Mouse (Mus musculus) Patski (cell line): ENCODE data around the gene Bcl2l11. TPM values are rescaled to one million over a fixed set of nuclear protein-coding genes. Genes with fewer than 3 reads are reported as not detected.

Source experiments
- ATAC-seq: fragments of 100-300 bp; one replicate; pipeline ENCODE4 v1.8.0; 2021
- CTCF ChIA-PET: fragments of 350-600 bp; sonication (Branson Sonifier 250); formaldehyde crosslinking; loops from one replicate; lab custom pipeline; 2022; ENCODE audit warnings: inconsistent platforms; lab: Charles Lee
- POLR2A ChIA-PET: fragments of 350-600 bp; sonication (Branson Sonifier 250); formaldehyde crosslinking; loops from one replicate; lab custom pipeline; 2022; ENCODE audit warnings: antibody characterized with exemption, inconsistent platforms; lab: Charles Lee
- DNase-seq: peaks from one replicate; pipeline ENCODE4 v3.0.0-alpha.2; 2011; ENCODE audit warnings: low read depth, low spot score
- H3K27me3 ChIP-seq: fragments of 371-371 bp; one replicate; pipeline ENCODE4 v1.5.1; 2021
- CTCF ChIP-seq: fragments of 100-300 bp; IDR thresholded peaks from one replicate; pipeline ENCODE4 v1.5.1; 2021
- in situ Hi-C: fragments of 300-500 bp; cut with MboI; formaldehyde crosslinking; loops from 3 replicates; pipeline ENCODE4 v1.11.1; 2018; ENCODE audit warnings: low pct_unique_long_range_greater_than_20kb, mixed read lengths
- polyA plus RNA-seq: library from polyadenylated mRNA; unstranded; gene quantifications from one replicate; pipeline ENCODE4 v1.2.3, GENCODE M21; 2021

Bcl2l11 gene
- polyA plus RNA-seq, 1 experiment from 2014 or later, result 16.3 TPM

GRCm38 (mm10) chr2:128111537-128111936 is 14.3 kb upstream of the Bcl2l11 start:
- in situ Hi-C loops, result loop anchor here (25.0 kb wide), 1 partner anchor 224 kb away; no protein-coding TSS in a partner anchor
- no peak for DNase-seq
- no peak for TF ChIP-seq CTCF
- ChIA-PET CTCF (no interaction called here), POLR2A (no interaction called here)
- peaks cover 5% of the 10 kb centered on the region for H3K27me3 ChIP-seq
- no peak for ATAC-seq

DNA sequence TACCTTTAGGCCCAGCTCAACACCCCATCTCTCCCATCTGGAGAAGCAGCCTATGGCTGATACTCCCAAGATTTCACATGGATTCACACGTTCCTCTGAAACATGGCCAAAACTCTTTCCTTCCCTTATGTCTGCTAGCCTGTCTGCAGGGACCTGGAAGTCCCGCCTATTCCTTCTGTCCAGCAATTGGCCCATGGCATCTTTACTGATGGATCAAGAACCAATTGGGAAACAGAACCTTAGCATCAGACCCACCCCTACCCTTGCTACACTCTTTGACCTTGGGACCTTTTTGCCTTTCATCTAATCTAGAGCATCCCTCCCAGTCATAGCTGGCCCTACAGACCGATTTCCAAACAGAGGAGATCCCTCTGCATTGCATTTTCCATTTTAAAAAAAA is 11.2 kb upstream of the Bcl2l11 start:
- in situ Hi-C loops, result loop anchor here (25.0 kb wide), 1 partner anchor 227 kb away; no protein-coding TSS in a partner anchor
- no peak for TF ChIP-seq CTCF
- H3K27me3 ChIP-seq, result peaks cover 9% of the 10 kb centered on the region
- no peak for ATAC-seq
- POLR2A ChIA-PET, result no interaction called here
- CTCF ChIA-PET, result no interaction called here
- DNase-seq, result no peak

DNA sequence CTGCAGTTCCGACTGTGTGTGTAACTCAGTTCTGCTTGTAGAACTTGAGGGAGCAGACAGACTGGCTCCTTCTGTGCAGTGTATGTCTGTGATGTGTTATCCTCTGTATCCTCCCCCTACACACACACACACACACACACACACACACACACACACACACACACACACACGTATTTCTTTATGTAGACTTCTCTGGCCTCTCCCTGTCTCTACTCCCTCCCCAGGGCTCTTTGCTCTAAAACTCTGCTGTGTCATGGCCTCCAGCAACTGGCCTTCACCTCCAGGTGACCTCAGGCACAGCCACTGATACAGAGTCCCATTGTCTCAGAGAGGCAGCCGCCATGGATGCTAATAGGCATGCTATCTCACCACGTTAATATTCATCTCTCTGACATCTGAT is 10.3 kb upstream of the Bcl2l11 start:
- POLR2A ChIA-PET, result no interaction called here
- no peak for TF ChIP-seq CTCF

GRCm38 (mm10) chr2:128117605-128118004 is 8.2 kb upstream of the Bcl2l11 start:
- no peak for ATAC-seq
- DNase-seq, result no peak
- POLR2A ChIA-PET, result no interaction called here
- in situ Hi-C loops, result loop anchor here (25.0 kb wide), 1 partner anchor 230 kb away; no protein-coding TSS in a partner anchor
- H3K27me3 ChIP-seq, result peaks cover 9% of the 10 kb centered on the region
- TF ChIP-seq CTCF, result no peak
- CTCF ChIA-PET, result no interaction called here

More for the DNA sequence above, 10.3 kb upstream of the Bcl2l11 start:
- no peak for DNase-seq
- in situ Hi-C loops, result loop anchor here (25.0 kb wide), 1 partner anchor 228 kb away; no protein-coding TSS in a partner anchor
- no peak for ATAC-seq
- CTCF ChIA-PET, result no interaction called here
- peaks cover 9% of the 10 kb centered on the region for H3K27me3 ChIP-seq

DNA sequence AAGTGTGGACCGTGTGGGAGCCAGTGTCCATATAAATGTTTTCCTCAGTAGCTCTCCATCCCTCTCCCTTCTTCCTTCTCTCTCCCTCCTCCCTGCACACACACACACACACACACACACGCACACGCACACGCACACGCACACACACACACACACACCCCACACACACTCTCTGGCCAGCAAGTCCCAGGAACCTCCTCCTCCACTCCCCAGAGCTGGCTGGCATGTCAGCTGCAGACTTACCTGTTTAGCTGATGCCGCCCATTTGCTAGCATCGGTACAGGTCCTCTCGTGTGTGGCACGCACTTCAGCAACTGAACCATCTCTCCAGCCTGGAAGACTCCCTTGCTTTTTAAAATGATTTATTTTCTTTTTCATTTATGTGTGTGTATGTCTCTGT is 6.9 kb upstream of the Bcl2l11 start:
- ATAC-seq (no peak), DNase-seq (no peak)
- in situ Hi-C loops, result loop anchor here (25.0 kb wide), 1 partner anchor 232 kb away; no protein-coding TSS in a partner anchor
- ChIA-PET POLR2A (no interaction called here), CTCF (no interaction called here)
- H3K27me3 ChIP-seq, result peaks cover 7% of the 10 kb centered on the region
- no peak for TF ChIP-seq CTCF

DNA sequence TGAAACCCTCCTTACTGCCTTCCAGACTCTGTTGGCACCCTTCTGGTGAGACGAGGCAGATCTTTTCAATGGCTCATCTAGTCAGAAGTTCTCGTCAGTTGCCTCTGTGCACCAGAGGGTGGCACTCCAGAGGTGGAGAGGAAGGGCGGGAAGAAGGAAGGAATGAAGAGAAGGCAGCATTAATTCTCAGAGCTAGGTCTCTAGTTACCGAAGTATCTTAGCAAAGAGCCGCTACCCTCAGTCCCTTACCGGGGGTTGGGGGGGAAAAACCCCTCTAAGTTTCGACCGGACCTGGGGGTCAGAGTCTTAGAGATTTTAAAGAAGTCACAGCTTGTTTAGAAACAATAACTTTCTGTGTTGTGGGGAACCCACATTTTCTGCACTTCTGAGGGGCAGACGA is 3.3 kb upstream of the Bcl2l11 start:
- no peak for TF ChIP-seq CTCF
- no peak for DNase-seq
- H3K27me3 ChIP-seq, result no peaks in the 10 kb centered on the region
- ChIA-PET POLR2A (interaction anchor here (0.6 to 0.8 kb wide), 3 partner anchors 18 to 257 kb away, joined by 3 read pairs; no protein-coding TSS in a partner anchor), CTCF (interaction anchor here (0.8 to 3.5 kb wide), 15 partner anchors 12 to 451 kb away, joined by 3 to 8 read pairs (median 4); no protein-coding TSS in a partner anchor)
- in situ Hi-C loops, result loop anchor here (5.0 to 25.0 kb wide), 3 partner anchors 235 to 450 kb away; no protein-coding TSS in a partner anchor
- no peak for ATAC-seq

DNA sequence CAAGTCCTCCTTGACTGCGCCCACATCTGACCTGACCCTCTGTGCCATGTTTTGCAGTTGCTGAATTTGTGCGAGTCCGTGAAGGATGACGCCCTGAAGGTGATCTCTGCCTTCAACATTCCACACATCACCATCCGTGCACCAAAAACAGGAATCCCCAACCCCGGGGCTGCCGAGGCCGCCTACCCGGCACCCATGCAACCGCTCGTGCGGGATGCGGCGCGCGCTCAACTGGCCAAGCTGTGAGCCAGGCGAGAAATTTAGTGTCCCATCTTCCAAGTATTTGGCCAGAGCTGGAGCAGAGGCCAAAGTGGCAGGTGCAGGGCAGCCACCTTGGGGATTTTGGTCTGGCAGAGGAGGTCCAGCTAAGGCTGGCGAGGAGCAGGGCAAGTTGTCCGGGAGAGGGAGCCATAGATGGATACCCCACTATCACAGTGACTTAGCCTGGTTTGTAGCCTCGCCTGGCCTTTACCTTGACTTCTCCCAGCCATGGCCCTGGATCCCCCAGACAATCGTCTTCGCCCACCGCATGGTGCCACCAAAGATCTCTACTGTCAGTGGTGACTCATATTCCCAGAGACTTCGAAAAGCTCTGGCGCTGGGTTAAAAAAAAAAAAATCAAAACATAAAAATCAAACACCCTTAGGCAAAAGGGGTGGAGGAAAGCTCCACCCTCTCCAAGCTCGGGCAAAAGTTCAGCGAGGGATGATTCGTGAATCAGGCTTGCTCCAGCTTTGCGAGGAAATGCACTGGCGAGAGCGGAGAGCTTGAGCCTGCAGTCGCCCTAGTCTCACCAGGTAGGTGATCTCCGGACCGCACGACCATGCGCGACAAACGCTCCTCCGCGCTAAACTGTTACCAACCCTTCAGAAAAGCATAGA is 2.7 kb upstream of the Bcl2l11 start:
- H3K27me3 ChIP-seq, result no peaks in the 10 kb centered on the region
- no peak for TF ChIP-seq CTCF
- POLR2A ChIA-PET, result interaction anchor here (0.6 to 1.0 kb wide), 4 partner anchors 170 to 271 kb away, joined by 3 read pairs; no protein-coding TSS in a partner anchor
- CTCF ChIA-PET, result interaction anchor here (0.6 to 3.5 kb wide), 21 partner anchors 16 to 450 kb away, joined by 3 to 8 read pairs (median 4); no protein-coding TSS in a partner anchor
- in situ Hi-C loops, result loop anchor here (5.0 to 25.0 kb wide), 3 partner anchors 236 to 449 kb away; no protein-coding TSS in a partner anchor
- ATAC-seq (no peak), DNase-seq (no peak)

DNA sequence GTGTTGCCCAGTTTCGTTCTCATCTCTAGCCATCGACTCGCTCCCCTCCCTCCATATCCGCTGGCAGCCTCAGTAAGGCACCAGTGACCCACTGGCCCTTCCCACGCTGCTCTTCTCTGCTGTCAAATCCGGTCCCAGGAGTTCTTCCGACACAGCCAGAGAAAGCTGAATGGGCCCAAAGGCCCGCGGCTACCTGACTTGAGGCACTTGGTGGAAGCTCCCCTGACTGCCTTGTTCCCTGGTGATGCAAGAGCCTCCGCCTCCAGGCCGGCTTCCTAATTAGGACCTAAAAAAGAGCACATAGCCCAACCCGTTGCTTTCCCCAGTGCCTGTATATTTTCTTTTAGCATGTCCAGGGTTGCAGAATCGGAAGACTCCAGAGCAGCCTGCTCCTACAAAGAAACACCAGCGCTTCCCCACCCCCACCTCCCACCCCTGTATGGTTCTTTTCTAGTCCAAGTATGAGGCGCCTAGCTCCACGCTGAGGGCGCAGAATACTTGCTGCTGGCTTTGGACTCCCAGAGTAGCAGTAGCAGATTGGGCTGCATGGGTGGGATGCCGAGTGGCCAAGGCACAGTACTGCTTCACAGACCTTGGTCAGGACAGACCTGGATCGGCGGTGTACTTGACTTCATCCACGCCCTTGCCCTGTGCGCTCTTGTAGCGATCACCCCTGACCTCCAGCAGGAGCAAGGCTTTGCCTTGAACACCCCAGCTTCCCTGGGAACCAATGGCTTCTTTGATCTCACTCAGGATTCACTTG is 1.7 kb upstream of the Bcl2l11 start:
- in situ Hi-C loops, result loop anchor here (5.0 to 25.0 kb wide), 3 partner anchors 237 to 448 kb away; no protein-coding TSS in a partner anchor
- ChIA-PET CTCF (interaction anchor here (0.6 to 3.5 kb wide), 13 partner anchors 16 to 304 kb away, joined by 3 to 8 read pairs (median 4); no protein-coding TSS in a partner anchor), POLR2A (interaction anchor here (0.5 to 1.0 kb wide), 3 partner anchors 169 to 270 kb away, joined by 3 to 5 read pairs (median 3); no protein-coding TSS in a partner anchor)
- DNase-seq, result no peak
- H3K27me3 ChIP-seq, result no peaks in the 10 kb centered on the region
- no peak for ATAC-seq
- TF ChIP-seq CTCF, result no peak

GRCm38 (mm10) chr2:128124693-128125092 is 1.1 kb upstream of the Bcl2l11 start:
- DNase-seq, result no peak
- in situ Hi-C loops, result loop anchor here (5.0 to 25.0 kb wide), 3 partner anchors 237 to 448 kb away; no protein-coding TSS in a partner anchor
- POLR2A ChIA-PET, result interaction anchor here (0.5 to 1.0 kb wide), 2 partner anchors 162 to 261 kb away, joined by 3 to 5 read pairs; no protein-coding TSS in a partner anchor

More at GRCm38 (mm10) chr2:128124693-128125092, 1.1 kb upstream of the Bcl2l11 start:
- CTCF ChIA-PET, result interaction anchor here (1.3 to 3.5 kb wide), 7 partner anchors 15 to 288 kb away, joined by 3 to 8 read pairs (median 4); no protein-coding TSS in a partner anchor
- ATAC-seq, result no peak
- TF ChIP-seq CTCF, result no peak
- no peaks in the 10 kb centered on the region for H3K27me3 ChIP-seq
